Mouse (Mus musculus): ENCODE data around the gene Rasef. TPM values are rescaled to one million over a fixed set of nuclear protein-coding genes. Genes with fewer than 3 reads are reported as not detected.

Gene Rasef
- polyA plus RNA-seq (2015; fragmentation: Nextera tagmentation; extraction: Ambion mirVana) = 0.11 and 0.30 TPM in 2 replicates

GRCm38 (mm10) chr4:73790260-73791185 lies at the start of gene Rasef:
Gene Rasef, minus strand, starts transcription at chr4:73790994.

GRCm38 (mm10) chr4:73683216-73683615 lies 107.6 kb downstream of the Rasef start, which contains the start of gene Gm428:
Gene Gm428, plus strand, starts transcription at chr4:73683516.

DNA sequence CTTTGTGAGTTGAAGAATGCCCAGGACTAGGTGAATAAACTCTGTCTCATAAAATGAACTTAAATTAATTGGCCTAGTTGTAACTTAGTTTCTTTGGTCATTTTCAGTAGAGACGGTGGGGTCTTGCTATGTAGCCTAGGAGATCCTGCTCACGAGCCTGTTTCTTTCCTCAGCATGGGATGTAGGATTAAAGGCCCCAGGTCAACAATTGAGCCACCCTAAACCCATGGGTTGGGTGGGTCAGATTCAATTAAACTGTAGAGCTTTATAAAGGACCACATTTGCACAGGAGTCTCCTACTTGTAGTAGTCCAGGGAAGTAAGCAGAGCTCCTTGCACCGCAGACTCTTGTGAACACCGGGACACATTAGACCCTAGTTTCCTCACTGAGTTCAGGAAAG lies 122.7 kb downstream of the Rasef start, which contains the start of gene Gm11239:
Gene Gm11239, plus strand, starts transcription at position 301 of the 400 bp plus-strand sequence.

Other genes with a start within 250 kb of the Rasef start
- gene Gm11238, start 183.1 kb downstream of the Rasef start, polyA plus RNA-seq (2015; fragmentation: Nextera tagmentation; extraction: Ambion mirVana) = not detected in 2 replicates
- not detected in 2 replicates for gene Gm11237, start 168.0 kb downstream of the Rasef start, polyA plus RNA-seq (2015; fragmentation: Nextera tagmentation; extraction: Ambion mirVana)
- gene Gm11236, start 152.9 kb downstream of the Rasef start, polyA plus RNA-seq (2015; fragmentation: Nextera tagmentation; extraction: Ambion mirVana) = not detected in 2 replicates
- not detected in 2 replicates for gene Gm11239, start 122.6 kb downstream of the Rasef start, polyA plus RNA-seq (2015; fragmentation: Nextera tagmentation; extraction: Ambion mirVana)
- gene Gm428, start 107.5 kb downstream of the Rasef start, polyA plus RNA-seq (2015; fragmentation: Nextera tagmentation; extraction: Ambion mirVana) = not detected in 2 replicates
- not detected in 2 replicates for gene Gm11758, start 85.3 kb upstream of the Rasef start, polyA plus RNA-seq (2015; fragmentation: Nextera tagmentation; extraction: Ambion mirVana)
- not detected in 2 replicates for gene Gm11757, start 100.1 kb upstream of the Rasef start, polyA plus RNA-seq (2015; fragmentation: Nextera tagmentation; extraction: Ambion mirVana)
- not detected in 2 replicates for gene Gm13871, start 115.0 kb upstream of the Rasef start, polyA plus RNA-seq (2015; fragmentation: Nextera tagmentation; extraction: Ambion mirVana)
- not detected in 2 replicates for gene Gm11756, start 129.8 kb upstream of the Rasef start, polyA plus RNA-seq (2015; fragmentation: Nextera tagmentation; extraction: Ambion mirVana)
- gene 2310002L09Rik, start 159.9 kb upstream of the Rasef start, polyA plus RNA-seq (2015; fragmentation: Nextera tagmentation; extraction: Ambion mirVana) = 0.23 TPM in 1 of 2 replicates, not detected in the other
- gene Frmd3, start 222.4 kb upstream of the Rasef start, polyA plus RNA-seq (2015; fragmentation: Nextera tagmentation; extraction: Ambion mirVana) = 1.7 and 2.3 TPM in 2 replicates